Mouse (Mus musculus): ENCODE measurements around the gene Kcnk16.

GRCm38 (mm10) chr14:20225525-20225924 is 43.5 kb downstream of the Kcnk16 start:
- no peak for TF ChIP-seq CTCF (IDR thresholded peaks at IDR 0.05; ENCODE audit: low read depth)
- TF ChIP-seq EP300 (optimal IDR thresholded peaks at IDR 0.05) = no peak
